Mouse (Mus musculus) MEL (cell line): ENCODE data around the gene Pecam1. TPM values are rescaled to one million over a fixed set of nuclear protein-coding genes. Genes with fewer than 3 reads are reported as not detected.

Experiments
- DNase-seq: peaks from one replicate; pipeline ENCODE4 v3.0.0; 2011; ENCODE audit warnings: low read depth, low spot score
- H3K27ac ChIP-seq: 2 replicates; pipeline ENCODE4 v1.5.1; 2012; ENCODE audit warnings: low read depth, mild to moderate bottlenecking, control low read depth, low read length, moderate library complexity; ENCODE audit not compliant: control insufficient read depth
- H3K27me3 ChIP-seq, 2 experiments: fragments of 150-350 bp in 1 of 2; sonication (generic) in 1 of 2; 2 replicates each; pipeline ENCODE4 v1.6.1; 2012; ENCODE audit warnings: low read length in 2 of 2, mild to moderate bottlenecking in 2 of 2, improper control_type of control experiment in 1 of 2, moderate library complexity in 1 of 2; ENCODE audit not compliant: insufficient read depth in 2 of 2, control insufficient read depth in 1 of 2
- H3K36me3 ChIP-seq, 2 experiments: 2 replicates each; pipeline ENCODE4 v1.6.1; 2012 to 2014; ENCODE audit warnings: low read length in 2 of 2, improper control_type of control experiment in 1 of 2, inconsistent platforms in 1 of 2, mild to moderate bottlenecking in 1 of 2; ENCODE audit not compliant: insufficient read depth in 2 of 2, control insufficient read depth in 1 of 2
- H3K4me1 ChIP-seq, 2 experiments: fragments of 150-350 bp in 1 of 2; sonication (generic) in 1 of 2; 2 replicates each; pipeline ENCODE4 v1.6.1; 2012; ENCODE audit warnings: low read length in 2 of 2, improper control_type of control experiment in 1 of 2, mild to moderate bottlenecking in 1 of 2; ENCODE audit not compliant: insufficient read depth in 2 of 2, control insufficient read depth in 1 of 2
- H3K4me3 ChIP-seq, 2 experiments: fragments of 150-350 bp in 1 of 2; sonication (generic) in 1 of 2; 2 replicates each; pipeline ENCODE4 v1.5.1; 2012; ENCODE audit warnings: low read depth in 2 of 2, low read length in 2 of 2, mild to moderate bottlenecking in 2 of 2, moderate library complexity in 2 of 2, control low read depth in 1 of 2, improper control_type of control experiment in 1 of 2; ENCODE audit not compliant: control insufficient read depth in 1 of 2, insufficient read depth in 1 of 2
- H3K79me2 ChIP-seq: 2 replicates; pipeline ENCODE4 v1.6.1; 2012; ENCODE audit warnings: mild to moderate bottlenecking, low read length, moderate library complexity; ENCODE audit not compliant: control insufficient read depth, poor library complexity, insufficient read depth
- H3K9ac ChIP-seq: 2 replicates; pipeline ENCODE4 v1.6.1; 2012; ENCODE audit warnings: low read depth, mild to moderate bottlenecking, control low read depth, low read length, moderate library complexity; ENCODE audit not compliant: control insufficient read depth, poor library complexity, severe bottlenecking
- H3K9me3 ChIP-seq: fragments of 150-350 bp; sonication (generic); replicated peaks from 2 replicates; pipeline ENCODE4 v1.6.1; 2012; ENCODE audit warnings: mild to moderate bottlenecking, low read length, improper control_type of control experiment, moderate library complexity; ENCODE audit not compliant: insufficient read depth
- BHLHE40 ChIP-seq: IDR thresholded peaks from 2 replicates; pipeline ENCODE4 v1.6.1; 2012; ENCODE audit warnings: low read depth, mild to moderate bottlenecking, inconsistent platforms, low read length, improper control_type of control experiment, borderline replicate concordance
- CHD1 ChIP-seq: IDR thresholded peaks from 2 replicates; pipeline ENCODE4 v1.6.1; 2012; ENCODE audit warnings: low read depth, mild to moderate bottlenecking, inconsistent platforms, low read length, improper control_type of control experiment
- CHD2 ChIP-seq: IDR thresholded peaks from 2 replicates; pipeline ENCODE4 v1.6.1; 2011; ENCODE audit warnings: low read length, improper control_type of control experiment
- CTCF ChIP-seq, 3 experiments: IDR thresholded peaks in 2 of 3; conservative IDR thresholded peaks in 1 of 3; 2 replicates each; pipeline ENCODE4 v1.5.1; 2011 to 2012; ENCODE audit warnings: low read length in 3 of 3, low read depth in 2 of 3, mild to moderate bottlenecking in 2 of 3, improper control_type of control experiment in 1 of 3, inconsistent platforms in 1 of 3, mixed read lengths in 1 of 3, moderate library complexity in 1 of 3; ENCODE audit not compliant: control insufficient read depth in 1 of 3, insufficient read depth in 1 of 3, poor library complexity in 1 of 3, severe bottlenecking in 1 of 3
- E2F4 ChIP-seq: IDR thresholded peaks from 2 replicates; pipeline ENCODE4 v1.6.1; 2011; ENCODE audit warnings: low read depth, low read length, improper control_type of control experiment, borderline replicate concordance
- GATA1 ChIP-seq: IDR thresholded peaks from 2 replicates; pipeline ENCODE4 v1.6.1; 2011; ENCODE audit warnings: low read depth, low read length, improper control_type of control experiment
- HCFC1 ChIP-seq: IDR thresholded peaks from 2 replicates; pipeline ENCODE4 v1.6.1; 2012; ENCODE audit warnings: low read depth, mild to moderate bottlenecking, inconsistent platforms, low read length, improper control_type of control experiment, moderate library complexity
- KAT2A ChIP-seq: conservative IDR thresholded peaks from 2 replicates; pipeline ENCODE4 v1.6.1; 2012; ENCODE audit warnings: low read depth, low read length, improper control_type of control experiment, inconsistent platforms
- MAFK ChIP-seq: IDR thresholded peaks from 2 replicates; pipeline ENCODE4 v1.6.1; 2011; ENCODE audit warnings: low read depth, mild to moderate bottlenecking, low read length, improper control_type of control experiment, borderline replicate concordance
- MAX ChIP-seq: IDR thresholded peaks from 2 replicates; pipeline ENCODE4 v1.6.1; 2011; ENCODE audit warnings: low read length, improper control_type of control experiment
- MEF2A ChIP-seq: IDR thresholded peaks from 2 replicates; pipeline ENCODE4 v1.6.1; 2014; ENCODE audit warnings: low read depth, mild to moderate bottlenecking, inconsistent platforms, low read length, improper control_type of control experiment; ENCODE audit not compliant: poor library complexity, insufficient replicate concordance, severe bottlenecking; ENCODE audit errors: extremely low read depth
- MXI1 ChIP-seq: IDR thresholded peaks from 2 replicates; pipeline ENCODE4 v1.6.1; 2011; ENCODE audit warnings: mild to moderate bottlenecking, low read depth, low read length, improper control_type of control experiment
- NELFE ChIP-seq: IDR thresholded peaks from 2 replicates; pipeline ENCODE4 v1.6.1; 2011; ENCODE audit warnings: low read depth, low read length, improper control_type of control experiment
- NRF1 ChIP-seq: IDR thresholded peaks from 2 replicates; pipeline ENCODE4 v1.6.1; 2014; ENCODE audit warnings: low read depth, mild to moderate bottlenecking, inconsistent platforms, low read length, improper control_type of control experiment, moderate library complexity; ENCODE audit not compliant: poor library complexity, insufficient read depth, severe bottlenecking
- RCOR1 ChIP-seq: IDR thresholded peaks from 2 replicates; pipeline ENCODE4 v1.6.1; 2012; ENCODE audit warnings: low read depth, mild to moderate bottlenecking, inconsistent platforms, low read length, improper control_type of control experiment
- SMC3 ChIP-seq: IDR thresholded peaks from 2 replicates; pipeline ENCODE4 v1.6.1; 2011; ENCODE audit warnings: low read depth, low read length, improper control_type of control experiment
- TAL1 ChIP-seq: IDR thresholded peaks from 2 replicates; pipeline ENCODE4 v1.6.1; 2012; ENCODE audit warnings: mild to moderate bottlenecking, inconsistent platforms, low read length, moderate library complexity, mixed read lengths
- TBP ChIP-seq: IDR thresholded peaks from 2 replicates; pipeline ENCODE4 v1.8.0; 2011; ENCODE audit warnings: low read depth, low read length, improper control_type of control experiment
- UBTF ChIP-seq: IDR thresholded peaks from 2 replicates; pipeline ENCODE4 v1.6.1; 2012; ENCODE audit warnings: low read depth, mild to moderate bottlenecking, inconsistent platforms, low read length, improper control_type of control experiment, moderate library complexity, borderline replicate concordance; ENCODE audit not compliant: insufficient read depth
- ZC3H11A ChIP-seq: IDR thresholded peaks from 2 replicates; pipeline ENCODE4 v1.6.1; 2012; ENCODE audit warnings: low read depth, mild to moderate bottlenecking, inconsistent platforms, low read length, improper control_type of control experiment
- ZNF384 ChIP-seq: IDR thresholded peaks from 2 replicates; pipeline ENCODE4 v1.6.1; 2012; ENCODE audit warnings: low read depth, mild to moderate bottlenecking, inconsistent platforms, low read length, improper control_type of control experiment
- polyA plus RNA-seq, 2 experiments: library from polyadenylated mRNA; stranded (reverse) in 1 of 2; unstranded in 1 of 2; fragments of >175 nt in 1 of 2; fragments of >200 nt in 1 of 2; gene quantifications; 2 replicates each; pipeline versions ENCODE4 v1.2.1 to v1.2.4; 2012; ENCODE audit warnings: low replicate concordance in 2 of 2, low read depth in 1 of 2; ENCODE audit not compliant: insufficient read length in 2 of 2, insufficient read depth in 1 of 2, missing spikeins in 1 of 2
- total RNA-seq: library from RNA; depleted of rRNA; stranded (reverse); fragments of 300-350 nt; gene quantifications from 2 replicates; pipeline ENCODE4 v1.2.3, GENCODE M21; 2012

Pecam1 gene
- total and polyA plus RNA-seq, 3 experiments = 0.12 to 0.14 TPM; not detected in 1

DNA sequence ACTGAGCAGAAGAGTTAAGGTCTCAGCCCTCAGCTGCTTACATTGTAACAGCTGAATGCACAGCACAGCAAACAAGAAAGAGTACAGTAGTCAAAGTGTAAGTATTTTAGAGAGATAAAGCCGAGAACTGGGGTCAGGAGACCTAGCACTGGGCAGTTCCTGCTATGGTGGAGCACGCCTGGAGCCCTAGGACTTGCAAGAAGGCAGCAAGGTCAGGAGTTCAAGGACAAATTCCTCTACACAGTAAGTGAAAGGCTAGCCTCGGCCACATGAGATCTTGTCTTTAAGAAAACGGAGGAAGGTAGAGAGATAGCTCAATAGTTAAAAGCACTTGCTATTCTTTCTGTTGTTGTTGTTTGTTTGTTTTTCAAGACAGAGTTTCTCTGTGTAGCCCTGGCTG, 57.5 kb downstream of the Pecam1 start:
- Histone ChIP-seq H3K9me3 (no peaks in the 10 kb centered on the region), H3K9ac (no peak overlapping the region), H3K36me3 (no peaks in the 10 kb centered on the region), H3K4me1 (peaks cover 0 to 10% of the 10 kb centered on the region in 2 experiments; a peak in 2 of 4 replicates), H3K79me2 (no peaks in the 10 kb centered on the region), H3K27me3 (no peaks in the 10 kb centered on the region), H3K27ac (no peak overlapping the region), H3K4me3 (no peak overlapping the region)
- DNase-seq = no peak
- TF ChIP-seq TAL1 (no peak), MXI1 (no peak), RCOR1 (no peak), HCFC1 (no peak)

DNA sequence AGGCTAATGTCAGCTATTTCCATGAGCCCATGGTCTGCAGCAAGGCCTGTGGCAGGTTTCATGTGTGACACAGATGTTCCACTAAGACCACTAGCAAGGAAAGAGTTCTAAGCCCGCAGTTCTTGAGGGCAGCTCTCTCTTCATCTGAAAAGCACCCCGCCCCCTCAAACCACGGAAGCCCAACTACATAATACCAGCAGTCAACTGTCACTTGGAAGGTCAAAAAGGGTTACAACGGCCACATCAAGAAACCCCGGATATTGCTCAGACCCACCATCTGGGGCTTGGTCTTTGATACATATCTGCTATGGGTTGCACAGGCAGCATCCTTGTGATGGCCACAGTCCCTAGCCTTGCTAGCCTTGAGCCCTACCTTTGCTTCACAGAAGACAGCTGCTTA, 62.1 kb downstream of the Pecam1 start:
- no peak for DNase-seq
- Histone ChIP-seq H3K4me1 (no peaks in the 10 kb centered on the region), H3K4me3 (no peak overlapping the region), H3K36me3 (no peaks in the 10 kb centered on the region), H3K9ac (no peak overlapping the region), H3K9me3 (no peaks in the 10 kb centered on the region)
- TF ChIP-seq MAFK (no peak), CHD1 (no peak)
- TF ChIP-seq, all 39 proteins: peak for 0
- Histone ChIP-seq H3K79me2 (no peaks in the 10 kb centered on the region), H3K27me3 (peaks cover 0 to 5% of the 10 kb centered on the region in 2 experiments; a peak in 2 of 4 replicates), H3K27ac (no peak overlapping the region)

- Histone ChIP-seq H3K79me2 (no peaks in the 10 kb centered on the region), H3K27ac (no peak overlapping the region), H3K9me3 (no peaks in the 10 kb centered on the region), H3K36me3 (no peaks in the 10 kb centered on the region), H3K4me3 (no peak overlapping the region), H3K4me1 (no peaks in the 10 kb centered on the region), H3K9ac (no peak overlapping the region), H3K27me3 (peaks cover 0 to 5% of the 10 kb centered on the region in 2 experiments; a peak in 2 of 4 replicates)
- DNase-seq = no peak
- no peak for TF ChIP-seq GATA1
- no peak for TF ChIP-seq MEF2A
- TF ChIP-seq CHD1 = no peak
- no peak for TF ChIP-seq CTCF (IDR thresholded peaks at IDR 0.05 in 2 of 3, conservative IDR thresholded peaks at IDR 0.05 in 1 of 3; ENCODE audit: control insufficient read depth in 1 of 3, insufficient read depth in 1 of 3, low read depth in 2 of 3, low read length in 3 of 3, poor library complexity in 1 of 3, severe bottlenecking in 1 of 3)
- no peak for TF ChIP-seq MXI1
- TF ChIP-seq ZNF384 = no peak
- TF ChIP-seq NELFE = no peak
- TF ChIP-seq TAL1 = no peak
- TF ChIP-seq ZC3H11A = no peak
- no peak for TF ChIP-seq UBTF
- TF ChIP-seq BHLHE40 = no peak
- TF ChIP-seq CHD2 = no peak
- TF ChIP-seq MAX = no peak
- TF ChIP-seq SMC3 = no peak
- TF ChIP-seq NRF1 = no peak
- TF ChIP-seq TBP = no peak
- no peak for TF ChIP-seq E2F4
- TF ChIP-seq KAT2A = no peak
These were observed 63.1 kb downstream of the Pecam1 start for GRCm38 (mm10) chr11:106687293-106687692.
